Mouse (Mus musculus) embryonic stem cell, embryonic (primary cell): ENCODE results near the gene Themis3.

Experiments used
- CTCF ChIA-PET, 4 experiments: fragments of 300-600 bp in 2 of 4; fragments of 350-600 bp in 2 of 4; sonication (Branson Sonifier 250); formaldehyde crosslinking; loops; one replicate each; lab custom pipeline; 2022; ENCODE audit warnings: inconsistent platforms in 2 of 4; lab: Charles Lee
- POLR2A ChIA-PET, 4 experiments: fragments of 300-600 bp in 2 of 4; fragments of 350-600 bp in 2 of 4; sonication (Branson Sonifier 250); formaldehyde crosslinking; loops; one replicate each; lab custom pipeline; 2022; ENCODE audit warnings: antibody characterized with exemption in 4 of 4, inconsistent platforms in 1 of 4; lab: Charles Lee

The Themis3 gene

GRCm38 (mm10) chr17:66512202-66512956 lies 82.0 kb downstream of the Themis3 start:
- POLR2A ChIA-PET = interaction anchor here in 3 of 4 experiments (0.6 to 1.1 kb wide), 4 partner anchors 26 to 1267 kb away, joined by 3 to 4 read pairs (median 3); no protein-coding TSS in a partner anchor
- CTCF ChIA-PET = no interaction called here

DNA sequence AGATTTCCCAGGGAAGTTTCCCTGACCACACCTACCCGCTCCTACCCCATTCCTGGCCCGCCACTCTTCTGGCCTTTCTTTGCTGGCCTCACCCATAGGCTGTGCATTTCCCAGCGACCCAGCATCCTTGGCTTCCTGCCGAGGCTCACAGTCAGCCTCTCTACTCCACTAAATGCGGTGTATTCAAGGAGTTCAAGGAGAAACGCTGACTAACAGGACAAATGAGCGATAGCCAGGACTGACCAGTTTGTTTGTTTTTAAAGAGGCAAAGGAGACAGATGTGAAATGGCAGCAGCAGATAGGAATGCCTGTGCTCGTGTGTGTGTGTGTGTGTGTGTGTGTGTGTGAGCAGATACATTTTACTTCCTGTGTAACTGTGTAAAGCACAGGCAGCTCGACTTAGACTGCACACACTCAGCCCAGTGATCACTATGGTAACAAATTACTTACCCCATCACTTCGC lies 84.2 kb downstream of the Themis3 start:
- CTCF ChIA-PET = interaction anchor here in 2 of 4 experiments (1.6 to 2.3 kb wide), 2 partner anchors 9 to 10 kb away, joined by 6 to 9 read pairs; partner anchors contain the start of gene Rab12 (in 2 of the 2)

GRCm38 (mm10) chr17:66507049-66507954 lies 87.1 kb downstream of the Themis3 start:
- ChIA-PET CTCF (interaction anchor here in 1 of 4 experiments (0.5 kb wide), 1 partner anchor 207 kb away, joined by 3 read pairs; no protein-coding TSS in a partner anchor), POLR2A (interaction anchor here in 3 of 4 experiments (0.6 to 3.3 kb wide), 16 partner anchors 8 to 623 kb away, joined by 3 to 24 read pairs (median 5); no protein-coding TSS in a partner anchor)

More for the DNA sequence above, 84.2 kb downstream of the Themis3 start:
- POLR2A ChIA-PET = interaction anchor here (0.7 to 3.7 kb wide), 11 partner anchors 8 to 85 kb away, joined by 3 to 18 read pairs (median 4); partner anchors contain the start of gene Rab12 (in 4 of the 4)

GRCm38 (mm10) chr17:66504964-66505363 lies 89.5 kb downstream of the Themis3 start:
- CTCF ChIA-PET = interaction anchor here in 2 of 4 experiments (0.5 to 1.1 kb wide), 6 partner anchors 14 to 1334 kb away, joined by 3 to 8 read pairs (median 3); partner anchors contain the start of gene Rab12 (in 1 of the 2)
- POLR2A ChIA-PET = interaction anchor here in 2 of 4 experiments (1.2 to 3.3 kb wide), 6 partner anchors 14 to 25 kb away, joined by 3 to 24 read pairs (median 8); partner anchors contain the start of gene Rab12 (in 2 of the 2)
